In the genomic region with DNA sequence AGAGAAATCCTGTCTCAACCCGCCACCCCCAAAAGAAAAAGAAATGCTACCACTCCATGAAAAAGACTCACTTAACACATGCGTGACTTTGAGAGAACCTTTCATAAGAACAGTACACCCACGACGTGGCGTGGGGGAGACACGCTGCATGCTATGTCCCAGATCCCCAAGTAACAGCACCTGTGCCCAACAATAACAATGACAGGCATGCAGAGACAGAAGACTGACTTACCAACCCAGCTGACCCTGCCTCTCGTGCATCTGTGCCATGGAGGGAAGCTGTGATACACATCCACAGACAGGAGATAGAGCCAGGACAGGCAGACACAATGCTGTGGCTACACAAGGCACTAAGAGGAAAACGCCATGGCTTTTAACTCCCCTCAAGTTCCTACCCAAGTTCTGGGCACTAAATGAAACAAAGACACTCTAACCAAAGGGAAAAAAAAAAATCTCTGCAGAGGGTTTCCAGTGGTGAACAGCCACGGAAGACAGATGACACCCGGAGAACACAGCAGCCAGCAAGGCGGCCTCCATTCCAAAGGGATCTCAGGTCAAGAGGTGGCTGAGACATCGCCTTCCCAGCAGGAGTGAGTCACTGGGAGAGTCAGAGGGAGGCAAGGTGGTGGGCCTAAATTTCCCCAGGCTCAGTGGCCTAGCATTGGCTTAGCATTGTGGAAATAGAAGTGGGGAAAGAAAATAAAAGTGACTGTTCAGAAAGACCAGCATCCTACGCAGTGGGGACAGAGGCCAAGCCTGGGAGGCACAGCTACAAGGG, we compare ENCODE assay signal across 24 mouse cellular contexts.
"Had no signal": no experiment of that assay in that cellular context is flagged by ENCODE, and none has a peak within 500 bp of the region (broad histone marks: within the 10 kb centered on the region; RNA-seq: fewer than 3 reads in every experiment).

No protein-coding gene starts in this region.

- H3K4me2 ChIP-seq: limb, embryonic 12.5 days; limb, embryonic 15.5 days; liver, embryonic 11.5 days; lung, embryonic 14.5 days; midbrain, embryonic 12.5 days; neural tube, embryonic 12.5 days; neural tube, embryonic 15.5 days had no signal

- H3K27ac ChIP-seq: kidney, postnatal 0 days; layer of hippocampus, adult 2 months; limb, embryonic 12.5 days; limb, embryonic 15.5 days; liver, embryonic 14.5 days; macrophage; midbrain, embryonic 12.5 days; neural tube, embryonic 12.5 days; neural tube, embryonic 15.5 days; stomach, postnatal 0 days had no signal

- H3K9ac ChIP-seq: limb, embryonic 12.5 days; limb, embryonic 15.5 days; liver, embryonic 14.5 days; liver, postnatal 0 days; lung, embryonic 14.5 days; midbrain, embryonic 12.5 days; neural tube, embryonic 12.5 days; neural tube, embryonic 15.5 days had no signal

- ATAC-seq: liver, postnatal 0 days; lung, postnatal 0 days; midbrain, embryonic 16.5 days had no signal

- H3K9me3 ChIP-seq: limb, embryonic 12.5 days; limb, embryonic 15.5 days; midbrain, embryonic 12.5 days; neural tube, embryonic 12.5 days; neural tube, embryonic 15.5 days had no signal

- H3K36me3 ChIP-seq: limb, embryonic 15.5 days; midbrain, embryonic 12.5 days; neural tube, embryonic 12.5 days; neural tube, embryonic 15.5 days had no signal

- DNase-seq: kidney, adult 2 months; kidney, postnatal 25 days; layer of hippocampus, adult 9-11 months; liver, postnatal 0 days; lung, embryonic 14.5 days; right cerebral cortex, adult 18-20 months; right cerebral cortex, postnatal 14 days; right cerebral cortex, postnatal 4 days; thymus, adult 2 months; thymus, postnatal 14 days; thymus, postnatal 4 days had no signal

- H3K4me3 ChIP-seq: layer of hippocampus, adult 2 months; limb, embryonic 12.5 days; limb, embryonic 15.5 days; midbrain, embryonic 12.5 days; neural tube, embryonic 12.5 days; neural tube, embryonic 15.5 days had no signal

- H3K27me3 ChIP-seq: limb, embryonic 12.5 days; limb, embryonic 15.5 days; midbrain, embryonic 12.5 days; neural tube, embryonic 12.5 days; neural tube, embryonic 15.5 days had no signal
